Mouse (Mus musculus) lung, postnatal 25 days (tissue): ENCODE measurements at regions not wholly inside any gene's neighbourhood (a gene's known extent, or its start where the extent isn't known, plus 50 kb on each side); places are given as distances from the start of the nearest gene placed in this dataset.

ENCODE experiments used
- DNase-seq: peaks from one replicate; pipeline ENCODE4 v3.0.0; 2022; ENCODE audit warnings: low spot score

- DNase-seq: no peak
Measured at GRCm38 (mm10) chr2:123486681-123487080, 603.1 kb upstream of the Sema6d start.

DNA sequence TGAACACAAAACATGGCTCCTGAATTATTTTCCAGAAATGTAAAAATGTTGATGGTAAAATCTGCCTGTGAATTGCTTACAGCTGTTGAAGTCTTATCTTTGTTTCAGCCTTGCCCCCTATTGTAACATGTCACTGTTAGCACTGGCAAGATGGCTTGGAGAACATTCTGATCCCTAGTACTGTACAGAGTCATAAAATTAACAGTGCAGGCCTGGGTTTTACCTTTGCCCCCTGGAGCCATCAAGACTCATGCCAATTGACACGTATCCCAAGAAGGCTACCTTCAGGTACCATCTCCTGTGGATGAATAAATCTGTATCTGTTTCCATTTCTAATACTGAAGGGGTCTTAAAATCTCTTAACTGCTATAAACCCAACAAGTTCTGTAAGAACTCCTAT is 583.6 kb upstream of the Sema6d start:
- DNase-seq: no peak

- DNase-seq: no peak
Measured at GRCm38 (mm10) chr2:123507095-123507494, 582.7 kb upstream of the Sema6d start.

- no peak for DNase-seq
Measured at GRCm38 (mm10) chr2:123528915-123529314, 560.9 kb upstream of the Sema6d start.

GRCm38 (mm10) chr2:123532946-123533791 is 556.6 kb upstream of the Sema6d start:
- no peak for DNase-seq

DNA sequence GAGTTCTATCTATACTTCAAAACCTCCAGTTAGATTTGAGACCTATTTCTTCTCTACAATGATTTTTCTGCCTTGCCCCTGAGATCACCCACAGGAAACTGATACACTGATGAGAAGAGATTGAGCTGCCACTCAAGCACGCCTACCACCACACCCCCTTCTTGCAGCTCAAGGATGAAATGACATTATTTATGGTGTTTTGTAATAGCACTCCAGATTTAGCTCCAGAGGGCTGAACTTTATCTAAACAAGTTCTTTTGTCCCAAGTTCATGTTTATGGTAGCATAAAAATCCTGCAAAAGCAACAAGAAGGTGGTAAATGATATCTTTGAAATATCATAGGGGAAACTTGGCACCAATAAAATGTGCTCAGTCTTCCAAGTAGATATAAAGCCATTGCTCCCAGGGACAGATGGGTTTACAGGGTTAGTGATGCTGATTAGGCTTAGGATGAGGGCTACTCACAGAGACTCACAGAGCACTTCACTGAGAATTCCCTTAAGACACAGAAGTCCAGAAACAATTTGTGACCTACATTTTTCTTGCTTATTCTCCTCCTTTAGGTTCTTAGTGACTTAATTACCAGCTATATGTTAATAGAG is 538.4 kb upstream of the Sema6d start:
- DNase-seq: no peak

DNA sequence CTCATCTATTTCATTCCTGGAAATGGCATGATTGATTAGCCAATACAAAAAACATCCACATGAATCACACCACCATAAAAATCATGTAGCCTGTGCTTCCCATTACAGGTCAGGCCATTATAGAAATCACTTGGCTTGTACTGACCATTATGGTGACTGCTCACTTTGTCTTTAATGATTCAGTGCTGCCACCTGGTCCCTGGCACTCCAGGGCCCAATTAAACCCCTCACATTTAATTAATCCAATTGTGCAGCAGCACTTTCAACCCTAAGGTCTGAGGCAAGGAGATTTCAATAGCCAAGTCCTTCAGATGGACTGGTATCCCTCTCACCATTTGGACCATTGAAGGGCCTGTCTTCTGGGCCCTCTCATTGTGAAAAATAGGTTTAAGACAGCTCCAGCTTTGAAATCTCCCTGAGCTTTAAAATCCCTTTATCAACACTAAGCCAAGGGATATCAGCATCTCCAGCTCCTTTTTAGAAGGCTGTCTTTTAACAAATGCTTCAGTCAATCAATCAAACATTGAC is 531.6 kb upstream of the Sema6d start:
- no peak for DNase-seq
